Mouse (Mus musculus): ENCODE results near the gene Med7. TPM values are rescaled to one million over a fixed set of nuclear protein-coding genes. Genes with fewer than 3 reads are reported as not detected.
"Not testable (repeated sequence)": the region's sequence is repeated elsewhere in the genome, so short reads cannot be mapped to it uniquely, and the experiment has no call there.

Med7 gene
- polyA plus RNA-seq, 1 experiment from 2014 or later, result 60.1 TPM

DNA sequence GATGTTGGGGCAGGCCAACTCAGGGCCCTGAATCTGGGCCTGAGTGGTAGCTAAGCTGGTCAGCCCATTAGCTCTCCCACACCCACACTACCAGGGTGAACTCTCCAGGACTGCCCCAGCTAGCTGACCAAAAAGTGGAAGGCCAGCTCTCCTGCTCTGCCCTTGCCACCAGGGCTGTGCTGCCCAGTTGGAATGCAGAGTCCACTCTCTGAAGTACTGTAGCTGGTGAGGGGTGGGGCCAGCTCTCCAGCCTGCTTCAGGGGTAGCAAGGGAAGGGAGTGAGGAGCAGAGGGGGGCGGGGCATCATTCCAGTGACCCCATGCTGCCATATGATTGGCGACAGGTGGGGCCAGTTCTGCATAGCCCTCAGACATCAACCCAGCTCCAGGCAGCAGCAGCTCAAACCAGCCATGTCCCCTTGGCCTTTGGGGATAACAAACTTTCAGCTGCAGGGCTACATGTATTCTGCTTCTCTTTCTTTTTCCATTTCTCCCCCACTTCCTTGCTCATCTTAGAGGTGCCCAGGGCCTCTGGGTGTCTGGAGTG, 26.6 kb upstream of the Med7 start:
- no peak for ATAC-seq (replicated peaks; ENCODE audit: insufficient number of reproducible peaks, low FRiP score, low TSS enrichment)
- Histone ChIP-seq H3K27ac (ENCODE audit: low read depth, low read length) (no peak overlapping the region), H3K9ac (ENCODE audit: low read depth, low read length) (no peak overlapping the region), H3K4me3 (ENCODE audit: low read depth, low read length) (no peak overlapping the region), H3K27me3 (ENCODE audit: control insufficient read depth, insufficient read depth, low read length) (no peaks in the 10 kb centered on the region), H3K36me3 (ENCODE audit: control insufficient read depth, insufficient read depth, low read length) (no peaks in the 10 kb centered on the region; the same call in 1 of the 2 replicates), H3K4me2 (no peak overlapping the region), H3K9me3 (replicated peaks; ENCODE audit: control insufficient read depth, low read length) (no peaks in the 10 kb centered on the region), H3K4me1 (ENCODE audit: control insufficient read depth, insufficient read depth, low read length) (no peaks in the 10 kb centered on the region)
- WGBS (ENCODE audit: insufficient replicate concordance), result 27% methylated on average over 2 of the region's 2 CpGs

DNA sequence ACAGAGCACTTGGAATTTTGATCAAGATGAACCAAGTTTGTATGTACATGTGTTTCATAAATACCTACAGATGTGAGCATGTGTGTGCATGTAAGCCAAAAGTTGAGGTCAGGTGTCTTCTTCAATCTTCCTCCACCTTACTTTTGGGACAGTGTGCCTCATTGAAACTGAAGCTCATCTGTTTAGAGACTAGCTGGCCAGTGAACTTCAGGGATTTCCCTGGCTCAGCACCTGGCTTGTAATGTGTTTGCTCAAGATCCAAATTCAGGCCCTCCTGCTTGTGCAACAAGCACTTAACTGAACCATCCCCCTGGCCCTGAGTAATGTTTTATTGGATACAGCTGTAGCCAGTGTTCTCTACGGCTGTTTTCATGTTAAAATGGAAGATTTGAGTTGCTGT, 18.3 kb upstream of the Med7 start:
- Histone ChIP-seq H3K36me3 (ENCODE audit: control insufficient read depth, insufficient read depth, low read length) (no peaks in the 10 kb centered on the region), H3K4me2 (no peak overlapping the region), H3K9ac (ENCODE audit: low read depth, low read length) (no peak overlapping the region), H3K9me3 (replicated peaks; ENCODE audit: control insufficient read depth, low read length) (no peaks in the 10 kb centered on the region), H3K27ac (ENCODE audit: low read depth, low read length) (no peak overlapping the region), H3K27me3 (ENCODE audit: control insufficient read depth, insufficient read depth, low read length) (no peaks in the 10 kb centered on the region), H3K4me1 (ENCODE audit: control insufficient read depth, insufficient read depth, low read length) (no peaks in the 10 kb centered on the region), H3K4me3 (ENCODE audit: low read depth, low read length) (no peak overlapping the region)
- WGBS (ENCODE audit: insufficient replicate concordance), result 64% methylated on average over 1 of the region's 1 CpGs
- no peak for ATAC-seq (replicated peaks; ENCODE audit: insufficient number of reproducible peaks, low FRiP score, low TSS enrichment)

DNA sequence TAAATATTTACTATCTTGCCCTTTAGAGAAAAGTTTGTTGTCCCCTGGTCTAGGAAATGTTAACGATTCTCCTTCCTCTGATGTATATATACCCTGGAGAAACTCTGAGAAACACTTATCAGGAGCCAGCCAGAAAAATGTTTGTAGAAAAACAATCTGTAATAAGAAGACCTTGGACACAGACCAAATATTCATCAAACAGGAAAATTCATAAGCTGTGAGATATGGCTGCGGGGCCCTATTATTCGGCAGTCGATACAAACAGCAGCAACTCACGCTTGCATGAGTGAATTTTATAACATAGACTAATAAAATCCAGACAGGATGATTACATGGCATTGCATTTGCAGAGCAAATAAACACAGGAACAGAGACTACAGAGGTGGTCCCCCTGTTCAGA, 17.9 kb upstream of the Med7 start:
- Histone ChIP-seq H3K27me3 (ENCODE audit: control insufficient read depth, insufficient read depth, low read length) (no peaks in the 10 kb centered on the region), H3K9ac (ENCODE audit: low read depth, low read length) (no peak overlapping the region), H3K9me3 (replicated peaks; ENCODE audit: control insufficient read depth, low read length) (no peaks in the 10 kb centered on the region), H3K36me3 (ENCODE audit: control insufficient read depth, insufficient read depth, low read length) (no peaks in the 10 kb centered on the region), H3K4me3 (ENCODE audit: low read depth, low read length) (no peak overlapping the region), H3K4me2 (no peak overlapping the region), H3K4me1 (ENCODE audit: control insufficient read depth, insufficient read depth, low read length) (no peaks in the 10 kb centered on the region), H3K27ac (ENCODE audit: low read depth, low read length) (no peak overlapping the region)
- 84% methylated on average over 5 of the region's 5 CpGs for whole genome bisulfite sequencing (ENCODE audit: insufficient replicate concordance)
- ATAC-seq (replicated peaks; ENCODE audit: insufficient number of reproducible peaks, low FRiP score, low TSS enrichment), result no peak

DNA sequence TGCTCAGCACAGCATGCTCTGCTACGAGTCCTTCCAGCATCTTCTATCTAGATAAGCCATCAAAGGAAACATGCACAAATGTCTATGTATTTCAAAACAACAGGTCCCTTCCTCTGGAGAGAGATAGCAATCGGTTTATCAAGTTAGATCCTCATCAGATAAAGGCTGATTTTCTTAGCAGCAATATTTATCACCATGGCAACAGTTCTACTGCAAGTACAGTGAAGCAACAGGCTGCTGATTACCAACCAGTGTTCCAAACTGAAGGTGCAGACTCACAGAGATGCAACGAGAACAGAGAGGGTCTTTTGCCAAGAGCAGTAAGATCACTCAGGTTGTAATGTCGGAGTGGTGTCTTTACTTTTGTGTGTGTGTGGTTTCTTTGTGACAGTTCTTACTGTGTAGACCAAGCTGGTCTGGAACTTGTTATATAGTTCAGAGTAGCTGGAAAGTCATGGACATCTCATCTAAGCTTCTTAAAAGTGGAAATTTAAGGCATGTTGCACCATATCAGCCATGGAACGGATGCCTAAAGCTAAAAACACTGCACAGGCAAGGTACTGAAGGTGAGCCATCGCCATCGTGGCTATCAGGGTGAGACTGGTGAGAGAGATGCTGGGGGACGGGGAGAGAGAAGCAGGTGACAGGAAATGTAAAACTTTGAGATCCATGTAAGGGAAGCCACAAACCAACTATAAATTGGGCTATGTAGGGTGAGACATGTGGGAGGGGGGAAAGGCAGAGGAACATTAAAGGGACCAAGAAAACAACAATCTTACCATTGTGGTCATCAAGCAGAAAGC, 15.4 kb upstream of the Med7 start:
- no peak for ATAC-seq (replicated peaks; ENCODE audit: insufficient number of reproducible peaks, low FRiP score, low TSS enrichment)

DNA sequence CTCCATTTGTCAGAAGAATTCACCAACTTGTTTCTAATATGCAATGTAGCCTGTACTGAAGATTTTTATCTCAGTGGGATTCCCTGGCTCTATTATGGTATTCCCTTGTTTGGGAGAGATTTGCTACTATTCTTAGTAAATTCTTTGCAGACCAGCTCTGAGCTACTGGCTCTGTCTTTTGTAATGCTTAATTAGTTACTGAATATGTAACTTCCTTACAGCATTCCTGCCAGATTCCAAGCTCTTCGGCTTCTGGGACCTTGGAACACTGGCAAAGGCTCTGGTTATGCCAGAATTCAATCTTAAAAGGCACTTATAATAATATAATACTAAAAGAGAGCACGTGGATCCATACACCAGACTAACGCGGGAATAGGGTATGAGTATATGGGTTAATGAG, 8.6 kb upstream of the Med7 start:
- ATAC-seq (replicated peaks; ENCODE audit: insufficient number of reproducible peaks, low FRiP score, low TSS enrichment); H3K9ac ChIP-seq (ENCODE audit: low read depth, low read length); H3K9me3 ChIP-seq (replicated peaks; ENCODE audit: control insufficient read depth, low read length); H3K4me3 ChIP-seq (ENCODE audit: low read depth, low read length); H3K4me2 ChIP-seq; H3K36me3 ChIP-seq (ENCODE audit: control insufficient read depth, insufficient read depth, low read length); H3K27ac ChIP-seq (ENCODE audit: low read depth, low read length); H3K4me1 ChIP-seq (ENCODE audit: control insufficient read depth, insufficient read depth, low read length); H3K27me3 ChIP-seq (ENCODE audit: control insufficient read depth, insufficient read depth, low read length): not testable (repeated sequence)
- 45% methylated on average over 4 of the region's 4 CpGs for WGBS (ENCODE audit: insufficient replicate concordance)

More for the DNA sequence above, 15.4 kb upstream of the Med7 start:
- Histone ChIP-seq H3K27me3 (ENCODE audit: control insufficient read depth, insufficient read depth, low read length) (no peaks in the 10 kb centered on the region), H3K9ac (ENCODE audit: low read depth, low read length) (no peak overlapping the region), H3K27ac (ENCODE audit: low read depth, low read length) (no peak overlapping the region), H3K36me3 (ENCODE audit: control insufficient read depth, insufficient read depth, low read length) (no peaks in the 10 kb centered on the region), H3K4me2 (no peak overlapping the region), H3K4me1 (ENCODE audit: control insufficient read depth, insufficient read depth, low read length) (no peaks in the 10 kb centered on the region), H3K4me3 (ENCODE audit: low read depth, low read length) (no peak overlapping the region), H3K9me3 (replicated peaks; ENCODE audit: control insufficient read depth, low read length) (no peaks in the 10 kb centered on the region)
- WGBS (ENCODE audit: insufficient replicate concordance), result 75% methylated on average over 8 of the region's 8 CpGs

DNA sequence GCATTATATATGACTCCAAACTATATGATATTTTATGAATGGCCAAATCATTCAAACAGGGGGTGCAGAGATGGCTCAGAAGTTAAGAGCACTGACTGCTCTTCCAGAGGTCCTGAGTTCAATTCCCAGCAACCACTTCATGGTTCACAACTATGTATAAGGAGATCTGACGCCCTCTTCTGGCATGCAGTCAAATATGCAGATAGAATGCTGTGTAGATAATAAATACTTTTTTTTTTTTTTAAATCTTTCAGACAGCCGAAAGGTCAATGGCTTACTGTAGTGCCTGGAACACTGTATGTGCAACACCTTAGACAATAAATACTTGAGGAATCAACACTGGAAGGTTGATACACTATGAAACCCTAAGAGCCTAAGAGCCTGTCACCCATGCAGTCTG, 6.6 kb upstream of the Med7 start:
- H3K9ac ChIP-seq (ENCODE audit: low read depth, low read length), result no peak overlapping the region
- WGBS (ENCODE audit: insufficient replicate concordance), result 76% methylated on average over 2 of the region's 2 CpGs
- no peaks in the 10 kb centered on the region for H3K36me3 ChIP-seq (ENCODE audit: control insufficient read depth, insufficient read depth, low read length)
- no peak for ATAC-seq (replicated peaks; ENCODE audit: insufficient number of reproducible peaks, low FRiP score, low TSS enrichment)
- no peaks in the 10 kb centered on the region for H3K9me3 ChIP-seq (replicated peaks; ENCODE audit: control insufficient read depth, low read length)
- no peaks in the 10 kb centered on the region for H3K4me1 ChIP-seq (ENCODE audit: control insufficient read depth, insufficient read depth, low read length)
- H3K27me3 ChIP-seq (ENCODE audit: control insufficient read depth, insufficient read depth, low read length), result no peaks in the 10 kb centered on the region
- H3K4me3 ChIP-seq (ENCODE audit: low read depth, low read length), result no peak overlapping the region
- H3K4me2 ChIP-seq, result no peak overlapping the region
- H3K27ac ChIP-seq (ENCODE audit: low read depth, low read length), result no peak overlapping the region

DNA sequence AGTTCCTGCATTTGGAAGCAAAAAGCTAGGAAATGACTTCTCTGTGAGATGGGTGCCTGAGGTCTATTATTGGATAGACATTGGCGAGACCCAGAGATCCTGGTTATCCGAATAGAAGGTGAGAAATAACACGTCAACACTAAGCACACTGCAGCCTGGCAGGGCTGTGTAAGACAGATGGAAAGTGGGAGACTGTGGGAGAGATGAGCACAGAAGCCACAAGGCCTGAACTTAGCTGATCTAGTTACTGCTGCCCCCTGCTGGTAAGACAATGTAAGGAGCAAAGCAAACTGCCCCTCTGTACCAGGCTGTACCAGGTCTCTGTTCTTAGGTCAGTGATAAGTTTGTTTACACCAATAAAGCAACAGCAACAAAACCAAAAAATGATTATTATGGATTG, 5.6 kb upstream of the Med7 start:
- H3K36me3 ChIP-seq (ENCODE audit: control insufficient read depth, insufficient read depth, low read length), result no peaks in the 10 kb centered on the region
- H3K4me2 ChIP-seq, result no peak overlapping the region
- no peaks in the 10 kb centered on the region for H3K9me3 ChIP-seq (replicated peaks; ENCODE audit: control insufficient read depth, low read length)
- no peak overlapping the region for H3K4me3 ChIP-seq (ENCODE audit: low read depth, low read length)
- peak; percentile 68; the same call in 1 of the 2 replicates for ATAC-seq (replicated peaks; ENCODE audit: insufficient number of reproducible peaks, low FRiP score, low TSS enrichment)
- H3K9ac ChIP-seq (ENCODE audit: low read depth, low read length), result no peak overlapping the region
- no peaks in the 10 kb centered on the region for H3K27me3 ChIP-seq (ENCODE audit: control insufficient read depth, insufficient read depth, low read length)
- WGBS (ENCODE audit: insufficient replicate concordance), result 17% methylated on average over 3 of the region's 3 CpGs
- H3K27ac ChIP-seq (ENCODE audit: low read depth, low read length), result no peak overlapping the region
- H3K4me1 ChIP-seq (ENCODE audit: control insufficient read depth, insufficient read depth, low read length), result no peaks in the 10 kb centered on the region

DNA sequence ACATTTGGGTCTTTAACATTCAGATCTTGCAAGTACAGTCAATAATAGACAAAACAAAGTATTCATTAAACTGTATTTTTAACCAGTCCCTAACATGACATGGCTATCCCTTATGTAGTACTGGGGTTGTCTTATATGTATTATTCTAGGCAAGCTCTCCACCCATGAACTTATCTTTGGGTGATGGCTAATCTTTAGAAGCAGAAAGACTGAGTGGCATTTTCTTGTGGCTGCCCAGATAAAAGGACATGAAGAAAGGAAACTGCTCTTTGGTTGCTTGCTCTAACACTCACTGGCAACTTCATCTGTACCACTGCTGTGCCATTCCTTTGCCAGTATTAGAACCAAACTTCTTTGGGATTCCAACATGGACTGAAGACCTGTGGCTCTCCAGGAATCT, 1.4 kb upstream of the Med7 start:
- Histone ChIP-seq H3K9me3 (replicated peaks; ENCODE audit: control insufficient read depth, low read length) (no peaks in the 10 kb centered on the region), H3K36me3 (ENCODE audit: control insufficient read depth, insufficient read depth, low read length) (no peaks in the 10 kb centered on the region), H3K4me1 (ENCODE audit: control insufficient read depth, insufficient read depth, low read length) (no peaks in the 10 kb centered on the region), H3K27ac (ENCODE audit: low read depth, low read length) (no peak overlapping the region), H3K4me3 (ENCODE audit: low read depth, low read length) (no peak overlapping the region), H3K4me2 (no peak overlapping the region), H3K9ac (ENCODE audit: low read depth, low read length) (no peak overlapping the region), H3K27me3 (ENCODE audit: control insufficient read depth, insufficient read depth, low read length) (no peaks in the 10 kb centered on the region)
- no peak for ATAC-seq (replicated peaks; ENCODE audit: insufficient number of reproducible peaks, low FRiP score, low TSS enrichment)

DNA sequence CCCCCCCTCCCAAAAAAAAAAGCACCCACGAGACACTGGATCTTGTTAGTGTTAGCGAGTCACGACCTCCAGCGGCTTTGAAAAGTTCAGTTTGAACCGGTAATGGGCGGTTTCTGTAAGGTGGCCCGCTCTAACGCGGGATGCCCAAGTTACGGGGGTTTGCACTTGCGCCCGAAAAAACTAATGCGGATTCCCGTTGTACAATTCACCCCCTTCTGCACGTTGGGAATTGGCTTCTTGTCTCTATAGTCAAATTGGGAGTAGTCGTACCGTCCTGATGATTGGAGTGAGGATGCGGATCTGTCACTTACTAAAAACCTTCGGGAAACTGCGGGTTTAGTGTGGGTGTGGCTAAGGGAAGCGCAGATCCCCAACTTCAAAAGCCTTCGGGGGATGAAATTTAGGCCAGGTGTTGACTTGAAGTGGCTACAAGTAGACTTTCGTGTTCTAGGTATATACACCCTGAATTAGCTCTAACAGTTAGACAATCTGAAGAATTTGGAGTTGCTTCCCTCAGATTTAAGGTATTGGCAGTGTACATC, 805 bp downstream of the Med7 start:
- 1% methylated on average over 23 of the region's 23 CpGs for WGBS (ENCODE audit: insufficient replicate concordance)
- Histone ChIP-seq H3K9ac (ENCODE audit: low read depth, low read length) (peak overlapping the region; percentile 98), H3K4me1 (ENCODE audit: control insufficient read depth, insufficient read depth, low read length) (no peaks in the 10 kb centered on the region), H3K4me3 (ENCODE audit: low read depth, low read length) (peak overlapping the region; percentile 93), H3K27ac (ENCODE audit: low read depth, low read length) (peak overlapping the region; percentile 91), H3K9me3 (replicated peaks; ENCODE audit: control insufficient read depth, low read length) (no peaks in the 10 kb centered on the region), H3K27me3 (ENCODE audit: control insufficient read depth, insufficient read depth, low read length) (no peaks in the 10 kb centered on the region), H3K36me3 (ENCODE audit: control insufficient read depth, insufficient read depth, low read length) (peaks cover 3% of the 10 kb centered on the region; the same call in 1 of the 2 replicates), H3K4me2 (peak overlapping the region; percentile 65)
- ATAC-seq (replicated peaks; ENCODE audit: insufficient number of reproducible peaks, low FRiP score, low TSS enrichment), result no peak
